Mouse (Mus musculus): ENCODE results near the gene March10. TPM values are rescaled to one million over a fixed set of nuclear protein-coding genes. Genes with fewer than 3 reads are reported as not detected.
A peak's percentile ranks its signal among the peaks of the same experiment; 100 is the strongest.

Gene March10
- polyA plus RNA-seq, 1 experiment, result not detected

GRCm38 (mm10) chr11:105348495-105348982 is 108.0 kb downstream of the March10 start:
- Histone ChIP-seq H3K4me3 (ENCODE audit: insufficient read depth, low read depth, low read length) (no peak overlapping the region), H3K27ac (ENCODE audit: insufficient read depth, low read depth, low read length) (no peak overlapping the region), H3K4me1 (ENCODE audit: control insufficient read depth, insufficient read depth, low read length) (peaks cover 14% of the 10 kb centered on the region)
- WGBS, result 94% methylated on average over 9 of the region's 9 CpGs
- TF ChIP-seq POLR2A (IDR thresholded peaks at IDR 0.05; ENCODE audit: insufficient read depth, low read depth, low read length) (no peak), CTCF (IDR thresholded peaks at IDR 0.05; ENCODE audit: insufficient read depth, low read depth, low read length) (no peak)

DNA sequence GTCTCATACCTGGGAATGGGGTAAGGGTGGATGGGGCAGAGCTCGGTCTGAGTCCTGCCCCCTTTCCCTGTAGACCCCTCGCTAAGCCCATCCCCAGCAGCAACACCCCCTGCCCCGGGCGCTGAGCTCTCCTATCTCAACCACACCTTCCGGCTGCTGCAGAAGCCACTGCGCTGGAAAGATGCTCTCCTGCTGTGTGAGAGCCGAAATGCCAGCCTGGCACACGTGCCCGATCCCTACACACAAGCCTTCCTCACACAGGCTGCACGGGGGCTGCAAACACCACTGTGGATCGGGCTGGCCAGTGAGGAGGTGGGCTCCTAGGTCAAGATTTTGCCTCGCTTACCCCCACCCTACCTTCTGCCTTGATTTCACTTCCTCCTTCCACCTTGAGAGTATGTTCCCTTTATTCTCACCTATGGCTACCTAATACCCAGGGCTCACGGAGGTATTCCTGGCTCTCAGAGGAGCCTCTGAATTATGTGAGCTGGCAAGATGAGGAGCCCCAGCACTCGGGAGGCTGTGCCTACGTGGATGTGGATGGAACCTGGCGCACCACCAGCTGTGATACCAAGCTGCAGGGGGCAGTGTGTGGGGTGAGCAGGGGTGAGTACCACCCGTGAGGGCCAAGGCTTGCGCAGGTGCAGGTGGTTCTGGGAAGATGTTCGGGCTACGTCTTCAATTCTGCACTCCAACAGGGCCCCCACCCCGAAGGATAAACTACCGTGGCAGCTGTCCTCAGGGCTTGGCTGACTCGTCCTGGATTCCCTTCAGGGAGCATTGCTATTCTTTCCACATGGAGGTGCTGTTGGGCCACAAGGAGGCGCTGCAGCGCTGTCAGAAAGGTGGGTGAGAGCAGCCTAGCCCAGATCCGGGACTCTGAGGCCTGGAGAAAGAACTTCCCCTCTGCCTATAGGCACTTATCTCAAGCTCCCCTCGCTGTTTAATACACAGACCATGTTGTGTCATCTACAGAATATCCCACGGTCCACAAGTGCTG is 109.1 kb downstream of the March10 start:
- Histone ChIP-seq H3K27ac (ENCODE audit: insufficient read depth, low read depth, low read length) (no peak overlapping the region), H3K4me3 (ENCODE audit: insufficient read depth, low read depth, low read length) (no peak overlapping the region), H3K4me1 (ENCODE audit: control insufficient read depth, insufficient read depth, low read length) (peaks cover 8% of the 10 kb centered on the region)
- WGBS, result 52% methylated on average over 28 of the region's 28 CpGs
- TF ChIP-seq CTCF (IDR thresholded peaks at IDR 0.05; ENCODE audit: insufficient read depth, low read depth, low read length), result peak; percentile 89
- TF ChIP-seq POLR2A (IDR thresholded peaks at IDR 0.05; ENCODE audit: insufficient read depth, low read depth, low read length), result no peak

DNA sequence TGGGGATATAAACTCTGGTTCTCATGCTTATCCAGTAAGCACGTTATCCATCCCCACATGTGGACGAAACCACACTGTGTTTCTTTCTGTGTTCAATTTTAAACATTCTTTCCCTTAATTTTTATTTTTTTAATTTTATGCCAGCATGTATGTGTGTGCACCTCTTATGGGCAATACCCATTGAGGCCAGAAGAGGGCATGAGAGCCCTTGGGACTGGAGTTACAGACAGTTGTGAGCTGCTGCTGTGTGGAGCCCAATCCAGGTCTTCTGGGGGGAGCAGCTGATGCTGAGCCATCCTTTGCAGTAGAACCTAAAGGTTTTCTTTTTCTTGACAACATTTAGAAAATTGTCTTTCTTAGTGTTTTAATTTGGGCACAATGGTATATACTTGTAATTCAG is 111.3 kb downstream of the March10 start:
- Histone ChIP-seq H3K27ac (ENCODE audit: insufficient read depth, low read depth, low read length) (no peak overlapping the region), H3K4me3 (ENCODE audit: insufficient read depth, low read depth, low read length) (no peak overlapping the region), H3K4me1 (ENCODE audit: control insufficient read depth, insufficient read depth, low read length) (peaks cover 8% of the 10 kb centered on the region)
- 87% methylated on average over 2 of the region's 2 CpGs for WGBS
- TF ChIP-seq CTCF (IDR thresholded peaks at IDR 0.05; ENCODE audit: insufficient read depth, low read depth, low read length) (no peak), POLR2A (IDR thresholded peaks at IDR 0.05; ENCODE audit: insufficient read depth, low read depth, low read length) (no peak)

- no peak overlapping the region for H3K27ac ChIP-seq (ENCODE audit: insufficient read depth, low read depth, low read length)
- WGBS, result 72% methylated on average over 12 of the region's 12 CpGs
- no peak overlapping the region for H3K4me3 ChIP-seq (ENCODE audit: insufficient read depth, low read depth, low read length)
These were observed 117.7 kb downstream of the March10 start for GRCm38 (mm10) chr11:105338596-105339390.

DNA sequence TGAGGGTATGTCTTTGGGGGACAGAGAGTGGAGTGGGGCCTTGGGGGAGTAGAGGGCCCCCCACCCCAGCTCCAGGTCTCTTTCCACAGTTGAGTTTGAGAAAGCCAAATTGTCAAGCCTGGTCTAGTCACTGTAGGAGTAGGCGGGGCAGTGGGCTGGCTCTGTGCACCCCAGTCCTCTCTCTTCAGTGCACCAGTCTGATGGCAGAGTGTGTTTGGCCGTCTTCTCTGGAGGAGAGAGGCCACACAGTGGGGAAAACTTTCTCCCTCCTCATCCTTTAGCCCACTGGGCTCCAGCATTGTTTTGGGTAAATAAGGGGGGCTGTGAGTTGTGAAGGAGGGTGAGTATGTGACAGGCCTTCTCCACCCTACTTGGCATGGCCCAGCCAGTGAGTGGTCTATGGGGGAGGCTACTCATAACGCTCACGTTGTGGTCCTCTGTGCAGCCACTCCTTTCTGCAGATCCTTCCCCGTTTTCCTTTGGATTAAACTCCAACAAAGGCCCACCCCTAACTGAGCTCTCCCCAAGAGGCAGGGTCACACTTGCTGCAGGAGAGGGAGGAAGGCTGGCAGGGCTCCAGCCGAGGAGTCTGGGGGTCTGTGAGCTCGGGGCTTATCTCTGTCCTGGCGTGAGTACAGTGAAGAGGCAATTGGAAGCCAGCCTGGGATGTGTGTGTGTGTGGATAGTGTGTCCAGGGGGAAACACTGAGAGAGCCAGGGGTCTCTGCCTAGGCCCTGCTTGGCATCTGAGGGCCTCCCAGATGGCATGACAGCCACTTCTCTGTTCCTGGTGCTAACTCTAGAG is 122.5 kb downstream of the March10 start:
- 60% methylated on average over 8 of the region's 8 CpGs for WGBS
- no peak overlapping the region for H3K27ac ChIP-seq (ENCODE audit: insufficient read depth, low read depth, low read length)
- TF ChIP-seq POLR2A (IDR thresholded peaks at IDR 0.05; ENCODE audit: insufficient read depth, low read depth, low read length) (no peak), CTCF (IDR thresholded peaks at IDR 0.05; ENCODE audit: insufficient read depth, low read depth, low read length) (no peak)
- H3K4me3 ChIP-seq (ENCODE audit: insufficient read depth, low read depth, low read length), result no peak overlapping the region
- peaks cover 13% of the 10 kb centered on the region for H3K4me1 ChIP-seq (ENCODE audit: control insufficient read depth, insufficient read depth, low read length)

More at GRCm38 (mm10) chr11:105338596-105339390, 117.7 kb downstream of the March10 start:
- H3K4me1 ChIP-seq (ENCODE audit: control insufficient read depth, insufficient read depth, low read length), result no peaks in the 10 kb centered on the region
- TF ChIP-seq CTCF (IDR thresholded peaks at IDR 0.05; ENCODE audit: insufficient read depth, low read depth, low read length) (no peak), POLR2A (IDR thresholded peaks at IDR 0.05; ENCODE audit: insufficient read depth, low read depth, low read length) (no peak)

DNA sequence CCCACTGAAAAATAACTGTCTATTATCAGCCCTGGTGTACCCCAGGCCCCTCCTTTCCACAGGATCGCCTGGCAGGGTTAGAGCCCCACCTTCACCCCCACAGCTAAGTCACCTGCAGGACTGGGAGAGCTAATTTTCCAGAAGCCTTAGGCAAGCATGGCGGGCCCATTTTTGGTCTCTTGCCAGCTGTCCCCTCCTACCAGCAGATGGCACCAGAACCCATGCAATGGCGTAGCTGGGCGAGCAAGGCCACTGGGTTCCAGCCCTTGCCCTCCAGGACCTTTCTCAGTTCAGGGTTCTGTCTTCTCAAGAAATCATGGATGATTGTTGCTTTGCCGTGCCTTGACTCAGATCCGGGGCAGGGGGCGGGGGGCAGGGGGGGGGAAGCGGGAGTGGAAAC is 124.1 kb downstream of the March10 start:
- TF ChIP-seq CTCF (IDR thresholded peaks at IDR 0.05; ENCODE audit: insufficient read depth, low read depth, low read length) (peak; percentile 54; the same call in 1 of the 2 replicates), POLR2A (IDR thresholded peaks at IDR 0.05; ENCODE audit: insufficient read depth, low read depth, low read length) (no peak)
- H3K27ac ChIP-seq (ENCODE audit: insufficient read depth, low read depth, low read length), result no peak overlapping the region
- peaks cover 13% of the 10 kb centered on the region for H3K4me1 ChIP-seq (ENCODE audit: control insufficient read depth, insufficient read depth, low read length)
- WGBS, result 59% methylated on average over 8 of the region's 8 CpGs
- H3K4me3 ChIP-seq (ENCODE audit: insufficient read depth, low read depth, low read length), result no peak overlapping the region

DNA sequence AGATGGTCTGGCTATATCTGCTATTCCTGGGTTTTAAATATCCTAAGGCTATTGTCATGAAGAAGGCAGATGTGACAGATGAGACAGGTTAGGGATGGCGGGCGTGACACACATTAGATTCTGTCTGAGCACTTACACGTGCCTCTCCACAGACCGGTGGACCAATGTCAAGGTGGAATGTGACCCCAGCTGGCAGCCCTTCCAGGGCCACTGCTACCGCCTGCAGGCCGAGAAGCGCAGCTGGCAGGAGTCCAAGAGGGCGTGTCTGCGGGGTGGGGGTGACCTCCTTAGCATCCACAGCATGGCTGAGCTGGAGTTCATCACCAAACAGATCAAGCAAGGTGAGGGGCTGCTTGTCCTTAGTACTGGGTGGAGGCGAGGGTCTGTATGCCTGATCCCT is 124.8 kb downstream of the March10 start:
- peaks cover 13% of the 10 kb centered on the region for H3K4me1 ChIP-seq (ENCODE audit: control insufficient read depth, insufficient read depth, low read length)
- no peak overlapping the region for H3K4me3 ChIP-seq (ENCODE audit: insufficient read depth, low read depth, low read length)
- H3K27ac ChIP-seq (ENCODE audit: insufficient read depth, low read depth, low read length), result no peak overlapping the region
- TF ChIP-seq CTCF (IDR thresholded peaks at IDR 0.05; ENCODE audit: insufficient read depth, low read depth, low read length) (no peak), POLR2A (IDR thresholded peaks at IDR 0.05; ENCODE audit: insufficient read depth, low read depth, low read length) (no peak)
- WGBS, result 48% methylated on average over 10 of the region's 10 CpGs

- Histone ChIP-seq H3K4me3 (ENCODE audit: insufficient read depth, low read depth, low read length) (no peak overlapping the region), H3K4me1 (ENCODE audit: control insufficient read depth, insufficient read depth, low read length) (peaks cover 13% of the 10 kb centered on the region), H3K27ac (ENCODE audit: insufficient read depth, low read depth, low read length) (no peak overlapping the region)
- 86% methylated on average over 3 of the region's 3 CpGs for WGBS
- TF ChIP-seq CTCF (IDR thresholded peaks at IDR 0.05; ENCODE audit: insufficient read depth, low read depth, low read length) (no peak), POLR2A (IDR thresholded peaks at IDR 0.05; ENCODE audit: insufficient read depth, low read depth, low read length) (no peak)
These were observed 125.4 kb downstream of the March10 start for GRCm38 (mm10) chr11:105331129-105331528.

Data from olfactory bulb, adult 2 months (tissue).